Mouse (Mus musculus) midbrain, embryonic 11.5 days (tissue): ENCODE results near the gene Gng11. TPM values are rescaled to one million over a fixed set of nuclear protein-coding genes. Genes with fewer than 3 reads are reported as not detected.

Experiments used
- ATAC-seq: fragments of 200-750 bp; cut with Nextera tagmentation; 2 replicates; pipeline ENCODE4 v1.8.0; 2017; ENCODE audit warnings: moderate TSS enrichment, moderate library complexity; ENCODE audit not compliant: low FRiP score
- DNase-seq: peaks from one replicate; pipeline ENCODE4 v3.0.0; 2015; ENCODE audit warnings: low spot score; ENCODE audit errors: missing footprints
- H3K27ac ChIP-seq: fragments of 300-500 bp; sonication (generic); 2 replicates; pipeline ENCODE4 v1.5.1; 2014; ENCODE audit warnings: low read depth, low read length
- H3K27me3 ChIP-seq: fragments of 300-500 bp; sonication (generic); 2 replicates; pipeline ENCODE4 v1.6.1; 2014; ENCODE audit warnings: mild to moderate bottlenecking, low read length, moderate library complexity, mixed read lengths; ENCODE audit not compliant: control insufficient read depth, insufficient read depth
- H3K36me3 ChIP-seq: fragments of 300-500 bp; sonication (generic); 2 replicates; pipeline ENCODE4 v1.6.1; 2014; ENCODE audit warnings: mild to moderate bottlenecking, low read length, moderate library complexity, mixed read lengths; ENCODE audit not compliant: control insufficient read depth, insufficient read depth
- H3K4me1 ChIP-seq: fragments of 300-500 bp; sonication (generic); 2 replicates; pipeline ENCODE4 v1.6.1; 2014; ENCODE audit warnings: low read length; ENCODE audit not compliant: control insufficient read depth, insufficient read depth
- H3K4me2 ChIP-seq: fragments of 300-500 bp; sonication (generic); 2 replicates; pipeline ENCODE4 v1.6.1; 2014; ENCODE audit warnings: mild to moderate bottlenecking, moderate library complexity
- H3K4me3 ChIP-seq: fragments of 300-500 bp; sonication (generic); 2 replicates; pipeline ENCODE4 v1.5.1; 2014; ENCODE audit warnings: low read depth, low read length
- H3K9ac ChIP-seq: fragments of 300-500 bp; sonication (generic); 2 replicates; pipeline ENCODE4 v1.6.1; 2014; ENCODE audit warnings: low read length
- H3K9me3 ChIP-seq: fragments of 300-500 bp; sonication (generic); 2 replicates; pipeline ENCODE4 v1.6.1; 2016; ENCODE audit warnings: low read length; ENCODE audit not compliant: control insufficient read depth
- WGBS: fragments of 180-500 bp; shearing (Covaris S2); extraction: QIAGEN DNeasy Blood & Tissue Kit; methylation state at CpG from one replicate; pipeline ENCODE4 v1.1.7; 2014; 5-methylcytosine and 5-hydroxymethylcytosine counted together
- polyA plus RNA-seq: library from polyadenylated mRNA; unstranded; fragments of >200 nt; fragmentation: Nextera tagmentation; extraction: Ambion mirVana; gene quantifications from 2 replicates; pipeline ENCODE4 v1.2.1, GENCODE M21; 2014

Gene Gng11
- polyA plus RNA-seq, 1 experiment from 2014 or later, result 40.2 TPM

DNA sequence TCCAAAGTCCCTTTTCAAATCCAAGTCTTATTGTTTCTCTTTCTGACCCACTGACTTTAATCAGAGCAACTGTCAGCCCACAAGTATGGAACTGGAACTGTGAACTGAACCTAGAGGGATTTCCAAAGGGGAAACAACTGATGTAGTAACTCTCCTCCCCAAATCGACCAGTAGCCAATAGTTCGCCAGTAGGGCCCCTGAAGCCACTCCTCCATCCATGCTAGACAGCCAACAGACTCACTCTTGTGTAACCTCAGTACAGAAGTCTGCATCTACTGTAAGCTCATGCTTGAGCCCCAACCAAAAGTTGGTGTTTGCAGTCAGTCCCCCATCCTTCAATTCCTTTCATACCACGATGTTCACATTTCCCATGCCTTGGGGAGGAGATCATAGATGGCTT, 3.0 kb upstream of the Gng11 start:
- no peak overlapping the region for H3K4me2 ChIP-seq
- H3K4me1 ChIP-seq, result no peaks in the 10 kb centered on the region; the same call in 1 of the 2 replicates
- H3K9ac ChIP-seq, result no peak overlapping the region
- H3K4me3 ChIP-seq, result no peak overlapping the region
- no peaks in the 10 kb centered on the region for H3K9me3 ChIP-seq
- no peak for ATAC-seq
- no peak for DNase-seq
- WGBS, result 85% methylated on average over 3 of the region's 3 CpGs
- no peaks in the 10 kb centered on the region for H3K27me3 ChIP-seq
- no peak overlapping the region for H3K27ac ChIP-seq
- no peaks in the 10 kb centered on the region for H3K36me3 ChIP-seq

DNA sequence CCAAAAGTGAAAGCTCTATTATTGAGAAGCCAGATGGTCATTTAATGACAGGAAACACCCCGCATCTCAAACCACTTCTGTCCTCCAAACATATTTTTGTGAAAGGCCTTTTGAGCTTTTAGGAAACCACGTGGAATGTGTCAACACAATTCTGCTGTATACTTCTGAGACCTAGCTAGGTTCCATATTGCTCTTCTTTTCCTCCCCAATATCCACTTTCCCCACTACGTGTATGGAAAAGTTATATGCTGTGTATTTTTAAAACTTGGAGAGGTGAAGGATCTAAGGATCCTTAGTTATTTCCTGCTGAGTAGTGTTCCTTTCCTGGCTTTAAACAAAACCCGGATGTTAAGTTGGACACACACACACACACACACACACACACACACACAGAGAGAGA, 259 bp upstream of the Gng11 start:
- no peak for DNase-seq
- Histone ChIP-seq H3K4me3 (no peak overlapping the region), H3K27ac (no peak overlapping the region), H3K4me1 (no peaks in the 10 kb centered on the region; the same call in 1 of the 2 replicates), H3K4me2 (no peak overlapping the region), H3K27me3 (no peaks in the 10 kb centered on the region), H3K9ac (no peak overlapping the region), H3K36me3 (no peaks in the 10 kb centered on the region), H3K9me3 (no peaks in the 10 kb centered on the region)
- WGBS, result 68% methylated on average over 4 of the region's 4 CpGs
- no peak for ATAC-seq

- WGBS, result 86% methylated on average over 2 of the region's 2 CpGs
- DNase-seq, result no peak
- no peak overlapping the region for H3K9ac ChIP-seq
- no peak overlapping the region for H3K4me2 ChIP-seq
- no peaks in the 10 kb centered on the region; the same call in 1 of the 2 replicates for H3K4me1 ChIP-seq
- no peaks in the 10 kb centered on the region for H3K36me3 ChIP-seq
- no peaks in the 10 kb centered on the region for H3K27me3 ChIP-seq
- H3K4me3 ChIP-seq, result no peak overlapping the region
- H3K9me3 ChIP-seq, result no peaks in the 10 kb centered on the region
- no peak for ATAC-seq
- no peak overlapping the region for H3K27ac ChIP-seq
Observed at GRCm38 (mm10) chr6:4004808-4005207, 1.1 kb downstream of the Gng11 start.

GRCm38 (mm10) chr6:4008501-4009040, 4.9 kb downstream of the Gng11 start:
- Histone ChIP-seq H3K9me3 (no peaks in the 10 kb centered on the region), H3K4me2 (no peak overlapping the region), H3K36me3 (no peaks in the 10 kb centered on the region), H3K27ac (no peak overlapping the region), H3K4me1 (no peaks in the 10 kb centered on the region; the same call in 1 of the 2 replicates), H3K9ac (no peak overlapping the region), H3K27me3 (no peaks in the 10 kb centered on the region), H3K4me3 (no peak overlapping the region)
- ATAC-seq, result no peak
- 79% methylated on average over 2 of the region's 2 CpGs for WGBS
- DNase-seq, result no peak

DNA sequence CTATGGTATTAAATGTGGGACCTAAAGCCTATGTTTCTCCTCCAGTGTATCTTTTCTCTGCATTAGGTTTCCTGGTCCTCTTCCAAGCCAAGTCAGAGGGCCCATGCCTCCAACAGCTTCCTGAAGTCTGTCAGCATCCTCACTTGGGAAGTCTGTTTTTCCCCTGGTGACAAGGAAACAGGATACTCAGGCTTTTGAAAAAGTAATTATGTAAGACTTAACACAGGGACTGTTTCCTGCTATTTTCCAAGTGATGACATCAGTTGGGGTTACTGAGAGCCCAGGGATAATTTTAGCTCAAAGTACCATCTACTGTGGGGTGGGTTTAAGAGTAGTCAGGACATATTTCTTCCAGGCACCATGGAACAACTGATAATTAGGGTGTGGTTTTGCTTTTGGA, 5.8 kb downstream of the Gng11 start:
- H3K9ac ChIP-seq, result no peak overlapping the region
- DNase-seq (no peak), ATAC-seq (no peak)
- no peak overlapping the region for H3K4me2 ChIP-seq
- no peak overlapping the region for H3K27ac ChIP-seq
- H3K36me3 ChIP-seq, result no peaks in the 10 kb centered on the region
- no peaks in the 10 kb centered on the region for H3K27me3 ChIP-seq
- H3K4me1 ChIP-seq, result no peaks in the 10 kb centered on the region
- H3K4me3 ChIP-seq, result no peak overlapping the region
- H3K9me3 ChIP-seq, result no peaks in the 10 kb centered on the region

DNA sequence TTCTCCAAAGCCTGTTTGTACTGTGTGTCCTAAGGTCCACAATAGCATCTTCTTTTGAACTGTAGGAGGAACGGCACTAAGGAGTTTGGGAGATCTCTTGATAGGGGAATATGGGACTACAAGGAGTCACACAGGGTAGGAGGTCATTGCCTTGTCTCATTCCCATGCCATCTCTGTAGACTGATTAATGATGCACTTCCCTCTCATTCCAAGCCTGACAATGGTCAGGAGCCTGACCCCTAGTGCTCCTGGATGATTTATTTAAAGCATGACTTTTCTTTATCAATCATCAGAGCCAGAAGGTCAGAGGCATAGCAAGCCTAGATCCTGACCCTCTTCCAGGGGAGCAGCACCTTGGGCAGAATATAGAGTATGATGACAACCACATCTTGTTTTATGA, 18.9 kb downstream of the Gng11 start:
- WGBS, result 83% methylated on average over 1 of the region's 1 CpGs
- Histone ChIP-seq H3K4me1 (no peaks in the 10 kb centered on the region), H3K27ac (no peak overlapping the region), H3K9me3 (no peaks in the 10 kb centered on the region), H3K4me2 (no peak overlapping the region), H3K27me3 (no peaks in the 10 kb centered on the region), H3K36me3 (no peaks in the 10 kb centered on the region), H3K9ac (no peak overlapping the region), H3K4me3 (no peak overlapping the region)
- ATAC-seq (no peak), DNase-seq (no peak)

- no peak overlapping the region for H3K4me2 ChIP-seq
- H3K27ac ChIP-seq, result no peak overlapping the region
- H3K9me3 ChIP-seq, result no peaks in the 10 kb centered on the region
- no peak overlapping the region for H3K9ac ChIP-seq
- no peak overlapping the region for H3K4me3 ChIP-seq
- H3K36me3 ChIP-seq, result no peaks in the 10 kb centered on the region
- no peaks in the 10 kb centered on the region for H3K27me3 ChIP-seq
- H3K4me1 ChIP-seq, result no peaks in the 10 kb centered on the region
- no peak for ATAC-seq
- 87% methylated on average over 2 of the region's 2 CpGs for WGBS
- DNase-seq, result no peak
Observed at GRCm38 (mm10) chr6:4026367-4026766, 22.7 kb downstream of the Gng11 start.

GRCm38 (mm10) chr6:4030956-4031355, 27.3 kb downstream of the Gng11 start:
- WGBS, result 92% methylated on average over 3 of the region's 3 CpGs
- Histone ChIP-seq H3K9me3 (no peaks in the 10 kb centered on the region), H3K4me3 (no peak overlapping the region)

DNA sequence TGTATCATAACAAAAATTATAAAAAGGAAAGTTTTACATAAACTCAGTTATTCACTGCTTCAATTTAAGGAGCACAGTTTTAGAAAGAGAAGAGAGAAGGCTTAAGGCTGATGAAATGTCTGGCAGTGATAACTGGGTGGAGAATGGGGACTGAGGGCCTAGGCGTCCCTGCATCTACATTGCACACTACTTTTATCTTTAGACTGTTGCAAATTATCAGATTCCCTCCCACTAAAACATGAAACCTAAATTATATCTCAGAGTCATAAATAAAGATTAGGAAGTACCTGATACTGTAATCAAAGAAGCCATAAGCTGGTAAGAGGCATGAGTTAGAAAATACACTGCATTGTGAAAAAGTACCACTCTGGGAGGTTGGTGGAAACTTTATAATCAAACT, 38.1 kb downstream of the Gng11 start:
- Histone ChIP-seq H3K9me3 (no peaks in the 10 kb centered on the region), H3K36me3 (no peaks in the 10 kb centered on the region), H3K9ac (no peak overlapping the region), H3K27ac (no peak overlapping the region), H3K4me1 (no peaks in the 10 kb centered on the region), H3K4me2 (no peak overlapping the region), H3K27me3 (no peaks in the 10 kb centered on the region), H3K4me3 (no peak overlapping the region)
- WGBS, result 91% methylated on average over 1 of the region's 1 CpGs
- no peak for DNase-seq
- ATAC-seq, result no peak

More at GRCm38 (mm10) chr6:4030956-4031355, 27.3 kb downstream of the Gng11 start:
- H3K36me3 ChIP-seq, result no peaks in the 10 kb centered on the region
- H3K4me1 ChIP-seq, result no peaks in the 10 kb centered on the region
- no peak for ATAC-seq
- H3K4me2 ChIP-seq, result no peak overlapping the region
- H3K9ac ChIP-seq, result no peak overlapping the region
- DNase-seq, result no peak
- H3K27me3 ChIP-seq, result no peaks in the 10 kb centered on the region
- no peak overlapping the region for H3K27ac ChIP-seq

GRCm38 (mm10) chr6:4047200-4047599, 43.5 kb downstream of the Gng11 start:
- H3K27me3 ChIP-seq, result no peaks in the 10 kb centered on the region
- DNase-seq, result no peak
- no peaks in the 10 kb centered on the region for H3K9me3 ChIP-seq
- ATAC-seq, result no peak
- 85% methylated on average over 1 of the region's 1 CpGs for WGBS
- no peak overlapping the region for H3K27ac ChIP-seq
- no peaks in the 10 kb centered on the region for H3K4me1 ChIP-seq
- H3K9ac ChIP-seq, result no peak overlapping the region
- H3K36me3 ChIP-seq, result no peaks in the 10 kb centered on the region
- H3K4me3 ChIP-seq, result no peak overlapping the region
- H3K4me2 ChIP-seq, result no peak overlapping the region
